Mouse (Mus musculus) heart, embryonic 11.5 days (tissue): ENCODE data around the gene B3gnt7. TPM values are rescaled to one million over a fixed set of nuclear protein-coding genes. Genes with fewer than 3 reads are reported as not detected.

Experiments used
- ATAC-seq: fragments of 200-750 bp; cut with Nextera tagmentation; replicated peaks from 2 replicates; pipeline ENCODE4 v1.8.0; 2017; ENCODE audit warnings: moderate library complexity; ENCODE audit not compliant: insufficient number of reproducible peaks, low FRiP score, low TSS enrichment
- H3K27ac ChIP-seq: fragments of 300-500 bp; sonication (generic); 2 replicates; pipeline ENCODE4 v1.5.1; 2014; ENCODE audit warnings: mild to moderate bottlenecking, low read depth, low read length
- H3K27me3 ChIP-seq: fragments of 300-500 bp; sonication (generic); 2 replicates; pipeline ENCODE4 v1.6.1; 2014; ENCODE audit warnings: mild to moderate bottlenecking, low read length, mixed read lengths; ENCODE audit not compliant: control insufficient read depth, insufficient read depth
- H3K36me3 ChIP-seq: fragments of 300-500 bp; sonication (generic); 2 replicates; pipeline ENCODE4 v1.6.1; 2014; ENCODE audit warnings: mild to moderate bottlenecking, low read length, moderate library complexity, mixed read lengths; ENCODE audit not compliant: control insufficient read depth, insufficient read depth
- H3K4me1 ChIP-seq: fragments of 300-500 bp; sonication (generic); 2 replicates; pipeline ENCODE4 v1.6.1; 2014; ENCODE audit warnings: low read length; ENCODE audit not compliant: control insufficient read depth, insufficient read depth
- H3K4me2 ChIP-seq: fragments of 300-500 bp; sonication (generic); 2 replicates; pipeline ENCODE4 v1.6.1; 2014; ENCODE audit warnings: mild to moderate bottlenecking, moderate library complexity
- H3K4me3 ChIP-seq: fragments of 300-500 bp; sonication (generic); 2 replicates; pipeline ENCODE4 v1.5.1; 2014; ENCODE audit warnings: low read depth, low read length
- H3K9ac ChIP-seq: fragments of 300-500 bp; sonication (generic); 2 replicates; pipeline ENCODE4 v1.6.1; 2014; ENCODE audit warnings: mild to moderate bottlenecking, low read depth, low read length, moderate library complexity
- H3K9me3 ChIP-seq: fragments of 300-500 bp; sonication (generic); replicated peaks from 2 replicates; pipeline ENCODE4 v1.6.1; 2016; ENCODE audit warnings: low read length; ENCODE audit not compliant: control insufficient read depth
- WGBS: fragments of 180-500 bp; shearing (Covaris S2); extraction: QIAGEN DNeasy Blood & Tissue Kit; methylation state at CpG from one replicate; pipeline ENCODE4 v1.1.7; 2014; ENCODE audit not compliant: insufficient replicate concordance; 5-methylcytosine and 5-hydroxymethylcytosine counted together
- polyA plus RNA-seq: library from polyadenylated mRNA; unstranded; fragments of >200 nt; fragmentation: Nextera tagmentation; extraction: Ambion mirVana; gene quantifications from 2 replicates; pipeline ENCODE4 v1.2.1, GENCODE M21; 2014

The B3gnt7 gene
- polyA plus RNA-seq, 1 experiment from 2014 or later = 7.0 TPM

DNA sequence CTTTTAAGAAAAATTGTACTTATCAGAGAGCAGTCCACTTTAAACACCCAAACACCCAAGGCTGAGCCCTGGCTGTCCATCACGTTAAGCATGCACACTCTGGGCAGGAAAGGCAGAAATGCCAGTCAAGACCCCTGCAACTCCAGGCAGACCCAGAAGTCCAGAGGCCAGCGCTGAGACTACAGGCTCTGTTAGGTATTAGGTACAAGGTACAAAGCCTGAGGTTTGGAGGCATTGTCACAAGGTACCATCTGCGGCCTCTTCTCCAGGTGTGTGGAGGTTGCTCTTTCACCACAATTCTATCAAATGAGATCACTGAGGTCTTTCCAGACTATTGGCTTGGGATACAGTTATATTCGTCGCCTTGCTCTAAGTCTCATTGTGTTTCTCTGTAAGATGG is 8.8 kb upstream of the B3gnt7 start:
- H3K9me3 ChIP-seq = no peaks in the 10 kb centered on the region
- WGBS = 85% methylated on average over 5 of the region's 5 CpGs
- no peaks in the 10 kb centered on the region for H3K27me3 ChIP-seq
- no peak overlapping the region for H3K4me3 ChIP-seq
- no peak overlapping the region for H3K27ac ChIP-seq
- ATAC-seq = no peak
- peaks cover 10% of the 10 kb centered on the region for H3K4me1 ChIP-seq
- no peak overlapping the region for H3K4me2 ChIP-seq
- no peak overlapping the region for H3K9ac ChIP-seq
- no peaks in the 10 kb centered on the region for H3K36me3 ChIP-seq

DNA sequence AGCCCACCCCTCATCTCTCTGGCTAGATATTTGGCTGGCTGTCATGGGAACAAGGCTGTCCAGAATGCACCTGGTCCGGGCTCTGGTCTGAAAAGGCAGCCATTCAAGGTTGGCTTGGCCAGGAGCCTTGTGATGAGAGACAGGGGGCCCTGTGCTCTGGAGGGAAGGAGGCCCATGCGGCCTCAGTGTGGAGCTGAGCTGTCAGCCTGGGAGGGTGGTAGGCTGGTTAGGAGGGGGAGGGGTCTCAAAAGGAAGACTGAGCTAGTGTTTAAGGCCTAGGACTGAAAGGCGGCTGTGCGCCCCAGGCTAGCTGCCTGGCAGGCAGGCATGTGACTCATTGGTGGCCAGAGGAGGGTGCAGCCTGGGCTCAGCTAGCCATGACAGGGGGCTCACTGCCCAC is 8.2 kb upstream of the B3gnt7 start:
- WGBS = 41% methylated on average over 4 of the region's 4 CpGs
- no peak overlapping the region for H3K4me3 ChIP-seq
- H3K9me3 ChIP-seq = no peaks in the 10 kb centered on the region
- H3K4me2 ChIP-seq = no peak overlapping the region
- H3K36me3 ChIP-seq = no peaks in the 10 kb centered on the region
- H3K27me3 ChIP-seq = no peaks in the 10 kb centered on the region; the same call in 1 of the 2 replicates
- ATAC-seq = no peak; the same call in 1 of the 2 replicates
- peaks cover 10% of the 10 kb centered on the region for H3K4me1 ChIP-seq
- no peak overlapping the region for H3K27ac ChIP-seq
- H3K9ac ChIP-seq = peak overlapping the region; percentile 54

DNA sequence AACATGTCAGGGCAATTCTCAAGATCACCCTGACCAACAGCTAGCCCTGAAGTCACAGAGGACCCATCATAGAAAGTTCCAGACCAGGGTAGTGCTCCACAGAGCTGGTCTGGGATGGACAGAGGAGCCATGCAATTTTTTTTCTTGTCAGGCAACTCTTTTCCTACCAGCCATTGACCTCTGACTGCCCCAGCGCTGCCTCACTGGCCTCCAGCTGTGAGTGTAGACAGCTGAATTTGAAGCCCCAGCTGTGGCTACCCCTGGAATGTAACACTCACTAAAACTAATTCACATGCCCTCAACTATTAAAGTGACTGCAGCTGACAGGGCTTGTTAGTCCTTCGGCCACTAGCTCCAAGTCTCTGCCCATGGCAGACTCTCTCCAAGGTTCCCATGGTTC is 2.5 kb upstream of the B3gnt7 start:
- H3K36me3 ChIP-seq = no peaks in the 10 kb centered on the region
- H3K27me3 ChIP-seq = peaks cover 39% of the 10 kb centered on the region
- ATAC-seq = no peak
- H3K4me2 ChIP-seq = no peak overlapping the region
- H3K9ac ChIP-seq = no peak overlapping the region
- 48% methylated on average over 2 of the region's 2 CpGs for WGBS
- no peaks in the 10 kb centered on the region for H3K9me3 ChIP-seq
- H3K27ac ChIP-seq = no peak overlapping the region
- peaks cover 7% of the 10 kb centered on the region; the same call in 1 of the 2 replicates for H3K4me1 ChIP-seq
- H3K4me3 ChIP-seq = no peak overlapping the region

DNA sequence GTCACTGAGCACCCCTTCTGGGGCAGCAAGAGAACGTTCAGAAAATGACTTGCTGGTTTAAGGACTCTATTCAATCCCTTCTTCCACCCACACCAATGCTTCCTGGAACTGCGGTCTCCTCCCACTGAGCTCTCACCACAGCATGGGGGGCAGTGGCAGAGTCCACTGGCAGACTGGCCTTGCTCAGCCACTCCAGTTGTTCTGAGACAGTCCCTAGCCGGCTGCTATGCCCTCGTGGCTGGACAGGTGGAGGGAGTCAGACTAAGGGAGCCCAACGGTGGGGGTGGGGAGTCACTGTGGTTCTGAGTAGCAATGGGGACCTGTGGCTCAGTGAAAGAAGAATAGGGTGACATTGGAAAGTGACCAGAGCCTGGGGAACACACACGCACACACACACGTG is 1.9 kb upstream of the B3gnt7 start:
- Histone ChIP-seq H3K27me3 (peaks cover 43% of the 10 kb centered on the region), H3K36me3 (no peaks in the 10 kb centered on the region), H3K27ac (no peak overlapping the region), H3K9ac (no peak overlapping the region), H3K9me3 (no peaks in the 10 kb centered on the region), H3K4me1 (peaks cover 7% of the 10 kb centered on the region; the same call in 1 of the 2 replicates), H3K4me3 (no peak overlapping the region), H3K4me2 (no peak overlapping the region)
- WGBS = 45% methylated on average over 7 of the region's 7 CpGs
- ATAC-seq = no peak

DNA sequence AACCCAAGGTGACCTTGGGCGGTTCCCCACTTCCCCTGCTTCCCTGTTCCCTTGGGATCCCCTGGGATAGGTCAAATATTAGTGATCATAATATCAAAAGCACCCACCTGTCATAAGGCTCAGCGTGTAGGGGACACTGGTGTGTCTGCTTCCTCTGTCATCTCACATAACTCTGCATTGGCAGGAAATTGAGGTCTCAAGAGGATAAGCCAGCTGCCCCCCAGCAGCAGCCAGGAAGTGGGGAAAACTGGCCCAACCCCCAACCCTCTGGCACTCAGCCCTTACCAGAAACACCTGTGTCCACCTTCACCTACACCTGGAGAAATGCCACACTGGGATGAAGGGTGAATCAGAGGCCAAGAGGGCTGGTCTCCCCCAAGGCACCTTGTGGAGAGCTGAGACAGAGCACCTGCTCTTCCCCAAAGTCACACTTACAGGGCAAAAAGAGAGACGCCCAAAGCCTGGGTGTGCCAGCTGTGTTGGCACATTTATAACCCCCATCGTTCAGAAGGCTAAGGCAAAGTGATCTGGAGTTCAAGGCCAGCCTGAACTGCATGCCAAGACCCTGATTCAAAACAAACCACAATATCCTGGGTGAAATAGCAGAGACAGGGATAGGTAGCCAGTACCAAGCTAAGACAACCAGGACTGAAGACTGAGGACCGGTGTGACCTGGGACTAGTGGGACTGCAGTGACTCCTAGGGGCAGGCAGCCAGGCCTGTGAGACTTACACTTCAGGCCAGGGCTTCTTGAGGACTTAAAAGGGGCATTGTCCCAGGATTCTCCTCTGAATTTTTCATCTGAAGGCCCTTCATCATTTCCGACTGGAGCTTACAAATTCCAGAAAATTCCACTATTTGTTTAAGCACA is 1.2 kb upstream of the B3gnt7 start:
- Histone ChIP-seq H3K4me2 (no peak overlapping the region), H3K4me3 (no peak overlapping the region), H3K27me3 (peaks cover 45% of the 10 kb centered on the region), H3K9me3 (no peaks in the 10 kb centered on the region), H3K27ac (no peak overlapping the region), H3K36me3 (no peaks in the 10 kb centered on the region; the same call in 1 of the 2 replicates), H3K9ac (no peak overlapping the region), H3K4me1 (peaks cover 7% of the 10 kb centered on the region; the same call in 1 of the 2 replicates)
- 53% methylated on average over 6 of the region's 6 CpGs for WGBS
- ATAC-seq = no peak

DNA sequence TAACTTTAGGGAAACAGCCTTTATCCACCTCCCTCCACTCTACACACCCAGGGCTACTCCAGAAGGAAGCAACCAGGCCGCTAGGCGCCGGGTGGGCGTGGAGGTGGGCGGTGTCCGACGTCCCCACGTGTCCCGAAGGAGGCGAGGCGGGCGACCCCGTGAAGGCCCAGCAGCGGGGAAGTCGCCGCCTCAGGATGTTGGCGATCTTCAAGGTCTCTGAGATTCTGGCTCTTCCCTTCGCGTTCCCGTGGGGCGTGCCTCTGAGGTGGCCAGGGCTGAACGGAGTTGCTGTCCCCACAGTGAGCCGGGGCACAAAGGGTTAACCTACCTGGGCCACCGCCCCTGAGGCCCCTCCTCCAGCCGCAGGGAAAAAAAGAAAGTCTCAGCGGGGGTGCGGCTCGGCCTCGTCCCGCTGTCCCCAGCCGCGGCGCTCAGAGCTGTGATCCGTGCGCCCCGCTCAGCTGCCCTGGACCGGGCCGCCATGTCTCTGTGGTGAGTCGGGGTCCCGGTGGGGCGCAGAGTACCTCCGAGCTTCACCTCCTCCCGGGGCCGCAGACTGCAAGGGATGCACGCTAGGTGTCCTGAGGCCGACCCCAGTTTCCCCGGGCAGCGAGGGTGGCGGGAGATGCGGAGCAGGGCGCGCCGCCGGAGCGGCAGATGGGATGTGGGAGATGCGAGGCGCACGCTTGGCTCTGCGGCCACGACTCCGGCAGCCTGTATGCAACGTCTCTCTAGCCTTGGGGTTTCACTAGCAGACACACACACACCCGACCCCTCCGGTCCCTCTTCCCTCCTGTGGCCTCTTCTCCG is 636 bp downstream of the B3gnt7 start:
- under 1% methylated on average over 65 of the region's 65 CpGs for WGBS
- H3K27ac ChIP-seq = no peak overlapping the region
- 0 out of 2 replicates have a peak, but pooled peaks have one; percentile 31 for ATAC-seq
- H3K27me3 ChIP-seq = peaks cover 45% of the 10 kb centered on the region
- no peaks in the 10 kb centered on the region; the same call in 1 of the 2 replicates for H3K36me3 ChIP-seq
- H3K9me3 ChIP-seq = no peaks in the 10 kb centered on the region
- H3K4me3 ChIP-seq = peak overlapping the region; percentile 68
- peak overlapping the region; percentile 99 for H3K4me2 ChIP-seq
- peaks cover 6% of the 10 kb centered on the region; the same call in 1 of the 2 replicates for H3K4me1 ChIP-seq
- H3K9ac ChIP-seq = peak overlapping the region; percentile 62

DNA sequence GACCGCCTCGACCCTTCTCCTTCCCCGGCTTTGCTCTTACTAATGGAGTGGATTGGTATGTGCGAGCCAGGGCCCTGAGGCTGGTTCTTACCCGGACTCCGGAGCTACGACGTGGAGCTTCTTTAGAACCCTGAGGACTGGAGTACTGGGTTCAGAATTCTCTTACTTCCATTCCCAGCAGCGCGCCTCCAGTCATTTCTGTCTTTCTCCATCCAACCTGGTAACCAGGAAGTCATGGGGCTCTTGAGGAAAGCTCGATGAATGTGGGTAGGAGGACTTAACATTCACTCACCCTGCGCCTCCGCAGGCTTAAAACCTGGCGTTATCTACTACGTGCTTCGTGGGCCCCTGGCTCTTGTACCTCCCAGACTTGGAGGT is 1.2 kb downstream of the B3gnt7 start:
- Histone ChIP-seq H3K36me3 (no peaks in the 10 kb centered on the region; the same call in 1 of the 2 replicates), H3K27me3 (peaks cover 45% of the 10 kb centered on the region)
- WGBS = 3% methylated on average over 16 of the region's 16 CpGs

DNA sequence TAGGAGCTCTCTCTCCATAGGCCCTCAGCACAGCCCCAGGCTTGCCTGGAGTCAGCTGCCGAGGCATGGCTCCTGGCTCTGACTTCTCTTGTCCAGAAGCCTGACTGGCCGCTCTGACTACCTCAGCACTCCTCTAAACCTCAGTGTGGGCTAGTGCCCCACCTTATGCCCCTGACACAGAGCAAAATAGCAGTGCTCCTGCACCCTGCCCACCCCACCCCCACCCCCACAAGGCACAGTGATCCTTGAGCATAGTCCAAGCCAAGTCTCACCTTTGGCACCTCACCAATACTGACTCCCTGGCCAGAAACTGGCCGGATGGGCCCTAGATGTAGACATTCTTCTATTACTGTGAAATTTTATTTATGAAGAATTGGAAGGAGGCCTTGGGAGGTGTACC is 4.1 kb downstream of the B3gnt7 start:
- H3K4me2 ChIP-seq = no peak overlapping the region
- whole genome bisulfite sequencing = 84% methylated on average over 3 of the region's 3 CpGs
- ATAC-seq = no peak
- H3K4me3 ChIP-seq = no peak overlapping the region
- no peaks in the 10 kb centered on the region for H3K9me3 ChIP-seq
- no peak overlapping the region for H3K27ac ChIP-seq
- no peak overlapping the region for H3K9ac ChIP-seq
- H3K27me3 ChIP-seq = peaks cover 35% of the 10 kb centered on the region
- H3K4me1 ChIP-seq = peaks cover 5% of the 10 kb centered on the region; the same call in 1 of the 2 replicates
- H3K36me3 ChIP-seq = no peaks in the 10 kb centered on the region; the same call in 1 of the 2 replicates

More for the DNA sequence above, 1.2 kb downstream of the B3gnt7 start:
- Histone ChIP-seq H3K27ac (no peak overlapping the region), H3K9ac (peak overlapping the region; percentile 62), H3K4me1 (peaks cover 3% of the 10 kb centered on the region; the same call in 1 of the 2 replicates), H3K9me3 (no peaks in the 10 kb centered on the region), H3K4me3 (peak overlapping the region; percentile 68), H3K4me2 (peak overlapping the region; percentile 99)
- ATAC-seq = no peak
